Mouse (Mus musculus) G1E (cell line): Measurements from ENCODE around the gene Lrrc75a.

Experiments
- CTCF ChIP-seq: IDR thresholded peaks from 2 replicates; pipeline ENCODE4 v1.5.1; 2012; ENCODE audit warnings: low read depth, low read length, inconsistent platforms, mixed read lengths
- GATA1 ChIP-seq: IDR thresholded peaks from 2 replicates; pipeline ENCODE4 v1.6.1; 2012; ENCODE audit warnings: borderline replicate concordance, low read length, inconsistent platforms, mixed read lengths
- POLR2AphosphoS5 ChIP-seq: IDR thresholded peaks from 2 replicates; pipeline ENCODE4 v1.6.1; 2012; ENCODE audit warnings: low read depth, low read length, inconsistent platforms; ENCODE audit not compliant: insufficient replicate concordance
- TAL1 ChIP-seq: conservative IDR thresholded peaks from 2 replicates; pipeline ENCODE4 v1.6.1; 2012; ENCODE audit warnings: low read depth, low read length, inconsistent platforms, mixed read lengths

- no peak for TF ChIP-seq CTCF
- TF ChIP-seq GATA1, result no peak
- TF ChIP-seq POLR2AphosphoS5, result no peak
- no peak for TF ChIP-seq TAL1
Observed at GRCm38 (mm10) chr11:62647661-62648590, at the start of gene Lrrc75a.
